Mouse (Mus musculus) layer of hippocampus, adult 9-10 months (tissue): ENCODE results near the gene C5ar1.
"Not testable (repeated sequence)": the region's sequence is repeated elsewhere in the genome, so short reads cannot be mapped to it uniquely, and the experiment has no call there.

Experiments
- DNase-seq: peaks from one replicate; pipeline ENCODE4 v3.0.0; 2022; ENCODE audit warnings: low spot score

The C5ar1 gene

DNA sequence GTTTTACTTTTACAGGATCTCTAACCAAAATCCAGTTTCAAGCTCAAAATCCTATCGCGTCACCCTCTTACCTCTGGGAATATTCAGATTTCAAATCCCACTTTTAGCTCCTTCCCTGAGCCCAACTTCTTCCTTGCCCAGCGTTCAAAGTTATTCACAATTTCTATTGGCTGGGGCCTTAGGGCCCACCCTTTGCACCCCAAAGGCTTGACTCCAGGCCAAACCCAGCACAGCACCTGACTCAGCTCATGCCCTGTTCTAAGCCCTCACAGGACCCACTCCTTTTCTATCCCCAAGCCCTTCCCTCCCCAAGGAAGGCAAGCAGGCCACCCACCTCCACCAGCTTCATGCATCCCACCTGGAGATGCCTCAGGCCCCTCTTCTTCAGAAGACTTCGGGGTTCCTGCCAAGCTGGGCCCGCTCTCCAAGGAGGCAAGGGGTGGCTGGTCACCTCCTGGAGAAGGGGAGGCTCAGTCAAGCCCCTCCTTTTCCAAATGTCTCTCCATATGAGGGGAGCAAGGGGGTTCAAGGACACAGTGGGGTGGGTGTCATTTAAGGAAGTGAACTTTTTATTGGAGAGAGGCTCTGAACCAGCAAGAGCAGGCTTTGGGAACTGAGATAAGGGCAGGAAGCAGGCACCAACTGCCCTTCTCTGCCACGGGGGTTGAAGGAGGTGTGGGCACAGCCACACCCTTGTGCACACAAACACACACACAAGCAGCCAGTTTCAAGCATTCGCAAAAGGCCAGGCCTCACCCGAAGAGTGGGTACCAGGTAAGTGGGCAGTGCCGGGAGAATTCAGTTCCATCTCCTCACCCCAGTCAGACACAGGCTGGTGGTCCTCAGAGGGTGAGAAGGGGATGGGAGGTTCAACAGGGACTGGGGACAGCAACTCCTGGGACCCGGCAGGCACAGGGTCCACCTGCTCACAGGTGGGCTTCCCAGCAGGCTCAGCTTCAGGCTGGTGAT lies 15.9 kb upstream of the C5ar1 start:
- no peak for DNase-seq

DNA sequence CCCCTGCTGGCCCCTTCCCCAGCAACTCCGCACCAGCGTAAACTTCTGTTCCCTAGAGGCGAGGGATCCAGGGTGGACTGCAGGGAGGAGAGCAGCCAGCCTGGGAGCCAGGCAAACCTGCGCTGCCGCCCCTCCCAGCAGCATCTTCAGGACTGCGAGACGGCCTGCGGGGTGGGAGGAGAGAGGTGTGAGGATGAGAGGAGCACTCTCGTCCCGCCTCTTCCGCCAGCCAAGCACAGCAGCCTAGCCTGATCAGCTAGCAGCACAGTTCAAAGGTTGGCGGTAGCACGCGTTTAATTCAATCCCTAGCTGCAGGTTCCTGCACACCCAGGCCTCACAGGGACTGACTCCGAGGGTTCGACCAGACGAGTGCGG lies 14.4 kb upstream of the C5ar1 start:
- DNase-seq: no peak

DNA sequence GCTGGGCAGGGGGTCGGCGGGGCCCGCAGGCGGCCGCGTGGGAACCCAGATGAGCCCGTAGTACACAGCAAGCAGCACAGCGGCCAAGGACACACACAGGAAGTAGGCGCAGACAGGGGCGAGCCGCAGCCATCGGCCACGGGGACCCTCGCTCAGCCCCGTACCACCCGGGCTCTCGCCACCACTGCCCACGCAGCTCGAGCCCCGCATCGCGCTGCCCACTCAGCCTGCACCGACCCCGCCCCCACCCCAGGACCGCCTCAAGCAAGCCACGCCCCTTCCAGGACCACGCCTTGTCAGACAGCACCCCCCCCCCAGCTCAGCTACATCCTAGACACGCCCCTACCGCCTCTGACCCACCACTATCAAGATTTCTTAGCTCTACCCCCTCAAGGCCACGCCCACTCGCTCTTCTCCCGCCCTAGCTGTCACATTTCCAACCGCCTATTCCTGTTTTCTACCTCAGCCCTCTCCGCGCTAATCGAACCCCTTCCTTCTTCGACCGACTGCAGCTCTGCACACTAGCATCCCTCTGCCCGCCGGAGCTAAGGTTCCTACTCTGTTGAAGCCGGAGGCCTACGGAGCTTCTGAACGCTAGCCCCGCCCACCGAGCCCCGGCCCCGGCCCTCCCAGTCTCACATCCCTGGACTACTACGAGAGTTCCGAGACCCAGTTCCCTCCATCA lies 13.9 kb upstream of the C5ar1 start, which contains the start of gene Inafm1:
Inafm1 (minus strand) TSS at position 537 of the 685 bp plus-strand sequence.
- no peak for DNase-seq

DNA sequence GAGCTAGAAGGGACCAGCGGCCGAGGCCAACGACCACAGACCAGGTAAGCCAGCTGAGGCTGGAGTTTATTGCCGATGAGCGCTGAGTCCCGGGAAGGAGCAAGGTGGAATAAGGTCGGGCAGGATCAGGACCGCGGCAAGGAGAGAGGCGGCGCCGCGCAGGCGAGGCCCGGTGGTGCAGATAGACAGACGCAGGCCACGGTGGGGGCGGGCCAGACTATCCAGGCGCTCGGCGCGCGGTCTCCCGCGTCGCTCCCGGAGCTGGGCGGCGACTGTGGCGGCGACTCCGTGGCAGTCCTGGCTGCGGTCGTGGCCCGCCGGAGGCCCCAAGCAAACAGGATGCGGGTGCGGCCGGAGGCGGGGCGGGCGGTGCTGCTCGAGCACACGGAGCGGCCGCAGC lies 13.3 kb upstream of the C5ar1 start:
- DNase-seq: no peak

DNA sequence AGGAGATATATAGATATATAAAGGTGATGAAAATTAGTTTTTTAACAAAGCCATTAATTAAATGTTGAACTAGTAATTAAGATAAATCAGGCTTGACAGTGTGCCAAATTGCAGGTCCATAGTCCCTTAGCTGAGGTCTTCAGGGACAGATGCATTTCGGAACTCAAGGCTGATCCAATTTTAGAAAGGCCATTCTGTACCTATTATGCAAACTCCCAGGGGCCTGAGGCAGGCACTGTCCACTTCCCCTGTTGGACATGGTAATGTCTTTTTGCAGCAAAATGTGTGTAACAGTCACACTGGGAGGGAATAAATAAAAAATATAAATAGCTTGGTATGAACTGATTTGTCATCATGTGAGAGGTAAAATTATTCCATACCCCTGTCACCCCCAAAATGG lies 11.8 kb upstream of the C5ar1 start:
- no peak for DNase-seq

DNA sequence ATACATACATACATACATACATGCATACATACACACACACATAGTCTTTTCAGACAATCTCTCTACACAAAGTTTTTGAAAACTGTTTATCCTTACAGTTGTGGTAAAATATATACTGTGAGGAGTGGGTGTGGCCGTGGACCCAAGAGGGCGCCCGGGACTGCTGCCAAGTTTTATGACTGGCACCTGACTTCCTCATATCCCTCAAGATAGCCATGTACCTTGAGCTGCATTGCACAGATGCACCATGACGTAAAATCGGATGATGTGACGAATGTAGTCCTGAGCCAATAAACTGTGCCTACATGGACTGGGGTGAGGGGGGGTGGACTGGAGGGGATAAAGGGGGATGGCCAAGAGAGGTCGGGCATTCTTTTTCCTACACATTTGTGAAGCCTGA lies 7.3 kb upstream of the C5ar1 start:
- not testable (repeated sequence) for DNase-seq

DNA sequence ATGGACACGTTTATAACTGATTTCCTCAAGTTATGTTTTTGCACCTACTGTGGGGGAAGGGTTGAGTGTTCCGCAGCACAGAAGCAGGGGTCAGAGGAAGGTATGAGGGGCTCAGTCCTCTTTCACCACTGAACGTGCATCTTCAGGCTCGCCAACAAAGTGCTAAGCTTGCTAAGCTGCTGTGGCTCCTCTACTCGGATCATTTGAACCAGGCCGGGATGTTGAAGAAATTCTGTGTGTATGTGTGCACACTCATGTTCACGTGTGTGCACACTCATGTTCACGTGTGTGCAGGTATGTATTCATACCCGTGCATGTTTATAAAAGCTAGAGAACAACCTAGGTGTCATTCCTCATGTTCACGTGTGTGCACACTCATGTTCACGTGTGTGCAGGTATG lies 6.5 kb upstream of the C5ar1 start:
- no peak for DNase-seq

DNA sequence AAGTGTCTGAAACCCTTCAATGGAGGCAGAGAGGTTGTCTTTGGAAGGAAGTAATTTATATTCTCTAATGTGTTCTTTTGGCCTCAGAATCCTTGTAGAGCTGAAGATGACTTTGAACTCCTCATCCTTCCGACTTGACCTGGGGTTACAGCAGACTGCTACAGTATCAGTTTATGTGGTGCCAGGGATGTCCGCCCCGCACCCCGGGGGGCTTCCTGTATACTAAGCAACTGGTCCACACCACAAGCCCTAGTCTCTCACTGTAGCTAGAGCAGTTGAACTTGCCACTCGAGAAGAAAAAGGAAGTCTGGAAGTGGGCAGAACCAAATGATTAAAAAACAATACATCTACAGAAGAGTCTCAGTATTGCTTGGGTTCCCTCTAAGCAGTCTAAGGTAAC lies 4.5 kb upstream of the C5ar1 start:
- no peak for DNase-seq

DNA sequence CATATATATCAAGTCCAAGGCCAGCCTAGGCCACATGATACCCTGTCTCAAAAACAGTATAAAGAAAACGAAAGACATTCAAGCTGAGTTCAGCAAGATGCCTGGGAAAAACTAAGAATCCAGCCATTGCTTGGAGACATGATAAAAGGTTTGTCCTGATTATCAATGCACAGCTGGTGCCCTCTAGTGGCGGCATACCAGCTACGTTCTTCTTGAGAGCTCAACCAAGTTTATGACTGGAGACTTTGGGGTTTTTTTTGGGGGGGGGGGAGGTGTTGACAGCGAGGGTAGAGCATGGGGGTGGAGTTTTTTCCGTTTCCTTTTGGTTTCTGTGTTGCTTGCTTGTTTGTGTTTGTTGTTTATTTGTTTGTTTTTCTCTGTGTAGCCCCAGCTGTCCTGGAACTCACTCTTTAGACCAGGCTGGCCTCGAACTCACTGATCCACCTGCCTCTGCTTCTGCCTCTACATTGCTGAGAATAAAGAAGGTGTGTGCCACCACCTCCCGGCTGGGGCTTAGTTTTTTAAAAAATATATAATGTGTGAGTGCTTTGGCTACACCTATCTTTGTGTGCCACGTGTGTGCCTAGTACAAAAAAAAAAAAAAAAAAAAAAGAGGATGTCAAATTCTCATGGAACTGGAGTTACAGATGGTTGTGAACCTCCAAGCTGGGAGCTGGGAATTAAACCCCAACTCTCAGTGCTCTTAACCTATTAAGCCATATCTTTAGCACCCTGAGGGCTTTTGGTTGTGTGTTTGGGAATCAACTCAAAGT lies 3.9 kb upstream of the C5ar1 start:
- DNase-seq: peak; percentile 74

DNA sequence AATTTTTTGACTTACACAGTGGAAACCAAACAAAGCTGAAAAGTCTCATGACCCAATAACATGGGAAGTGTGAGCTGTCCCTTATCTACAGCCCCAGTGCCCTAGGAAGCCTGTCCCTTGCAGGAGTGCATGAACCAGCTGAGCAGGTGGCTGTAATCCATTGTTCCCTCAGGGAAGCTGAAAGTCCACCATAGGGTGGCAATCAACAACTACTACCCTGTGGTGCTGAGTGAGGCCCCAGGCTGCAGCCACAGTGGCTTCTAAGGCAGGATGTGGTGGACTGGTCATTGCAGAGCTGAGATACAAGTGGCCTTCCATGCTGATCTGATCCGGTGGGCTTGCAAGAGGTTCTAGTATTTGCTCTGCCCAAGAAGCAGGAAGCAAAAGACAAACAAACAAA lies 1.8 kb upstream of the C5ar1 start:
- no peak for DNase-seq

DNA sequence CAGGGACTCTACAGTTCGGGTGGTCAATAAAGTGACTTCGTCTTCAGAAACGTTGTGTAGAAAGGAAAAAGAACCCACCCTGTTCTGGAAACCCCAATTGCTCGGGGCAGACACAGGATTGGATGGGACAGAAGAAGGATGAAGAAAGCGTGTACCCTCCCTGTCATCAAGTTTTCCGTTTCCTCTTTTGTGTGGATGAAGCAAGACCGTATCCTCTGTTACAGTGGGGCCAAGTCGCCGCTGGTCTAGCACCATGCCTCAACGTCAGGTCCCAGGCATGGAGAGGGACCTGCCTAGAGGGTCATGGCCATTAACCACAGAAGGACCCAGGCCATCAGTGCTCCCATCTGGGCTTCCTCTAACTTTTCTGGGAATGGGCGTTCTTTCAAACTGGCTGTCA lies 1.5 kb downstream of the C5ar1 start:
- DNase-seq: no peak

DNA sequence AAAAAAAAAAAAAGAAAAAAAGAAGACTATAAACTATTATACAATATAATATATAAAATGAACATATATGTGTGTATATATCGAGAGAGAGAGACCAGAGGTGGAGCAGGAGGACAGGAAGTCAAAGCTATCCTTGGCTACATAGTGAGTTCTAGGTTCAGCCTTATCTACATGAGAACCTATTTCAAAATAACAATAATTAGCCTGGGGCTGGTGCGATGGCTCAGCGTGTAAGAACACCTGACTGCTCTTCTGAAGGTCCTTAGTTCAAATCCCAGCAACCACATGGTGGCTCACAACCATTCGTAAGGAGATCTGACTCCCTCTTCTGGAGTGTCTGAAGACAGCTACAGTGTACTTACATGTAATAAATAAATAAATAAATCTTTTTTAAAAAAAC lies 3.4 kb downstream of the C5ar1 start:
- DNase-seq: not testable (repeated sequence)

DNA sequence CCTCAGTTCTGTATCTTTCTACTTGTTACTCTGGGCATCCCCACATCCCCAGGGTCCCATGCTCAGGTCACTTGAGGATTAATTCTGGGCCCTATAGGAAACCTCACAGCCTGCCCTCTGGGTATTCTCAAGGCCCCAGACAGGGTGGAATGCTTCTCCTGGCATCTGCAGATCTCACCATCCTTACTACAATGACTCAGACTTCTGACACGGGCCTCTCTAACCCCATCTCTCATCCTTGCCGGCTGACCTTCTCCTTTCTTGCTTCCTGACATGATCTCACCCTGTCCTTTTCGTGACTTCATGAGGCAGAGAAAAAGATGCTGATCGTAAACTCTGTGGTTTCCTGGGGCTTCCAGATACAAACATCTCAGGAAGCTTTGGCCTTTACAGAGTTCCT lies 5.1 kb downstream of the C5ar1 start:
- DNase-seq: no peak

DNA sequence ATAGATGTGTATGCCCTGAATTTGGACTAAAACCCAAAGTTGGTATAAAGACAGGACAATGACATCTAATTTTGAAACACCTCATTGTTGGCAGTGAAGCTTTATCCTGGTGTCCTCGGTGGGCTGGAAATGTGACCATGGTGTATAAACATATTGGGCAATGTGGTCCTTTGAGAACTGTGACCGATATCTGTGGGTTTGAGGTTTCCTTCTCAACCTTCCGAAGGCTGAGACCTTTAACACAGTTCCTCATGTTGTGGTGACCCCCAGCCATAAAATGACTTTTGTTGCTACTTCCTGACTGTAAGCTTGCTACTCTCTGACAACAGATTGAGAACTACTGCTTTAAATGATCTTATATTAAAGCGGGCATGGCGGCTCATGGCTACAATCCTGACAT lies 8.7 kb downstream of the C5ar1 start:
- no peak for DNase-seq

DNA sequence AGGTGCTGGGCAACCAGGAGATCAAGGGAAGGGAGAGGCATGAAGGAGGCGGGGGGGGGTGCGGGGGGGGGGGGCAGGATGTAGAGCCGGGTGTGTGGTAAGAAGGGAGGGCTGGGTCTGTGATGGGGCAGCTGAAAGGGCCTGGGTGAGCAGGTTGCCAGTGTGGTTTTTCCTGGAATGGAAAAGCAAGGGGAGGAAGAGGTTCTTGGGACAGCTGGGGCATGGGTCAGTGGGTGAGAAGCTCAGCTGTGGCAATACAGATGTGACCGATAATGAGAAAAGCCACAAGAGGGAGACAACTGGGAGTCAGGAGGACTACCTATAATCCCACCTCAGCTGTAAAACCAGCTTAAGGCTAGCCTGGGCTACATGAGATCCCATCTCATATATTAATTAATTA lies 13.4 kb downstream of the C5ar1 start:
- DNase-seq: no peak

DNA sequence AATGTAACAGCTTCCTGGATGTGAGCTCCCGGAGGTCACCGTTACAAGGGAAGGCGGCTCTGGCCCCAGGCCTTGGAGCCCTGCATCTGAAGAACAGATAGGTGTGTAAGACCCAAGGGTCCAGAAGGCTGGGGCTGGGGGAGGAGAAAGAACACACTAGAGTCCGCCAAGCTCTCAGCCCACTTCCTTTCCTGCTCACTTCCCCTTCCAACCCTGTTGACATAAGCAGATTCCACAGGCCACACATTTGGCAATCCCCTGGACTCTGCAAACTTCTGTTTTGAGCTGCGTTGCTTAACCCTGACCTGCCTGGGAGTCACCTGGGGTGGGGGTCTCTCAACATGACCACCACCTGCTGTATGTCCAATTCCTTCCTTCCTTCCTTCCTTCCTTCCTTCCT lies 15.3 kb downstream of the C5ar1 start, which contains the start of gene C5ar2:
C5ar2 (minus strand) TSS at position 88 of the 400 bp plus-strand sequence.
- DNase-seq: no peak

DNA sequence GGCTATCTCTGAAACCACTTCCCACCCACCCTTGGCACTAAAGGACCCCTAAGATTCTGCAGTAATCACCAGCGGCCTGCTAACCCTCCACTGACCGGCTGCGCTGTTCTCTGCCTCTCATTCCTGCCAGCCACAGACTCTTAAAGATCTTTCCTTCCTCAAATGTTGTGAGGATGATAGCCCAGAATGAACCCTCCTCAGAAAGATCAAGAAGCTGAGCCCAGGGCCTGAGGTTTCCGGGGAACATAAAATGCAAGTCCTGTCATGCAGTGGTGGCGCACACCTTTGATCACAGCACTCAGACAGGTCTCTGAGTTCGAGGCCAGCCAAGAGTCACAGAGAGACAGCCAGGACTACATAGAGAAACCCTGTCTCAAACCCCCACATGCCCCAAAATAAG lies 17.1 kb downstream of the C5ar1 start:
- DNase-seq: no peak

DNA sequence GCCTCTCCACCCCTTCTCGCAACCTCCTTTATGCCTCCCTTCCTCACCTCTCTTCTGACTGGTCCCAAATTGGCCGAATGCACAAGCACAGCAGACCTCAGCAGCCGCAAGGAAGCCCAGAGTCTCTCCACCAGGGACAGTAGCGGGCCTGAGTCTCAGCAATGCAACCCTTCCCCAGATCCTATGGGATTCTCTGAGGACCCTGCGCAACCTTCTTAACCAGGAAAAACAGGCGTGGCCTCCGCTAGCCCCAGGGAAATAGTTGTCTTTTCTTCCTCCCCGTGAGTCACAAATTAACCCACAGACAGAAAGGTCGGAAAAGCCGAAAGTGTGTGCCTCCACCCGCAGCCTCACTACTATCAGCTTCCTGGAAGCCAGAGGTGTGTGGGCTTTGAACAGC lies 17.6 kb downstream of the C5ar1 start:
- DNase-seq: no peak

DNA sequence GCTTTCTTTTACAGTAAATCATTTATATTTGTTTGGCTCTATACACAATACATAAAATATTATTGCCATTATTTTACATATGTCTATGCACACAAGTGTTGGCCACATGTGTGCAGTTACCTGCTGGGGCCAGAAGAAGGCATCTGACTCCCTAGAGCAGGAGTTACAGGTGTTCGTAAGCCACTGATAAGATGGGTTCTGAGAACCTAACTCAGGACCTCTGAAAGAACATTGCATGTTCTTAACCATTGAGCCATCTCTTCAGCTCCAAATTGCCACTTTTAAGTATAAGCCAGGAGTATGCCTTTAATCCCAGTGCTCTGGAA lies 18.4 kb downstream of the C5ar1 start:
- DNase-seq: no peak

DNA sequence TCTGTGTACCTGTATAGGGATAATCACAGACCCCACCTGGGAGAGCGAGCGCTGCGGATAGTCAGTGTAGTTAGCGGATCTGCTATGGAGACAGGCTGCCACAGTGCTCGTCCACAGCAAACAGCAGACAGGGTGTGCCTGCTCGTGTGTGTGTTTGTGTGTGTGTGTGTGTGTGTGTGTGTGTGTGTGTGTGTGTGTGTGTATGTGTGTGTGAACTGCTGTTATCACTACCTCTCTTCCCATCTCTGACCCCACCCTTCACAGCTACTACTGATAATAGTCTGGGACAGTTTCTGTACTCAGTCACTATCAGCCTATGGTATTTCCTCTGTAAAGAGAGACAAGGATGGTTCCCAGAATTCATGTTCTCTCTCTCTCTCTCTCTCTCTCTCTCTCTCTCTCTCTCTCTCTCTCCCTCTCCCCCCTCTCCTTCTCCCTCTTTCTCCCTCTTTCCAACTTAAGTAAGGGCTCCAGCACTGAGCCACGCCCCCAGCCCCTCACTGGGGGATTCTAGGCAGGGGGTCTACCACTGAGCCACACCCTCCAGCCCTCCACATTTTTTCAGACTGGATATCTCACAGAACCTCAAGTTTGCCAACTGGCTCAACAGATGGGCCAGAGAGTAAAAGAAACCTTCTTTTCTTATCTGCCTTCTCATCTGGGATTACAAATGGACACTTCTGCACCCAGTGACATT lies 18.9 kb downstream of the C5ar1 start:
- DNase-seq: no peak

DNA sequence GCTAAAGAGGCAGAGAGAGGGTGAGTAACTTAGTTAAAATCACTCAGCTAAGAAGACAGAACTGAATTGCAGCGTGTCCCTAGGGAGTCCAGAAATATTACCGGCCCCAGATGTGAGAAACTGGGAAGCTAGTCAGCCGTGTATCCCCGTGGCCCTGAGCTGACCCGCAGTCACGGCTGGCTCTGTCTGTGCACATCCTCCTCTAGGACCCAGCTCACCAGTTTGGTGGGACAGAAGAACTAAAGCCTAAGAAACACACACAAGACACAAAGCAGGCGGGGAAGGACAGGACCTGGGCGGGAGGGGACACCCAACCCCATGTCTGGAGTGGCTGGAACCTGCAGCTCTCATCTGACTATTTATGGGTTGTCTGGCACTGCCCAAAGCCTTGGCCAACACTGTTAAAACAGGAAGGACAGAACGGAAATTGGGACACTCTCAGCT lies 19.8 kb downstream of the C5ar1 start:
- no peak for DNase-seq

DNA sequence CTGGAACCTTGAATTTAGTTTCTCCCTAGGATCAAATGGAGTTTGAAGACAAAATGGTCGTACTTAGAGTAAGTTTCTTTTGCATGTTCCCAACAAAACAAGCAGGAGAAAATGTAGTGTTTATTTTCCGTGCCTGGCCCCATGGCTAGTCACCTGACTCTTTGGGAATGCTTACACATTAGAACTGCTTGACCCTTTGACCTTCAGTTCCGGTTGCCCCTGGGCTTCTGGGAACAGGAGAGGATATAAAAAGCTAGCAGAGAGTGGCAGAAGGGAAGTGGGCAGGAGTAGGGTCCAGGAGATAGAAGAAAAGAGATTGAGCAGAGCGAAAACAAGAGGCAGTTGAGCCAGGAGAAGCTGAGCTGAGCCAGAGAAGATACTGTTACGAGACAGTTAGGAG lies 29.5 kb downstream of the C5ar1 start:
- DNase-seq: no peak
